Mouse (Mus musculus) cerebral cortex, adult 2 months (tissue): ENCODE data around the gene Ppp4r3b.

Source experiments
- WGBS: fragments of 180-500 bp; shearing (Covaris S2); methylation state at CpG from one replicate; pipeline ENCODE4 v1.1.7; 2018; 5-methylcytosine and 5-hydroxymethylcytosine counted together

Gene Ppp4r3b

DNA sequence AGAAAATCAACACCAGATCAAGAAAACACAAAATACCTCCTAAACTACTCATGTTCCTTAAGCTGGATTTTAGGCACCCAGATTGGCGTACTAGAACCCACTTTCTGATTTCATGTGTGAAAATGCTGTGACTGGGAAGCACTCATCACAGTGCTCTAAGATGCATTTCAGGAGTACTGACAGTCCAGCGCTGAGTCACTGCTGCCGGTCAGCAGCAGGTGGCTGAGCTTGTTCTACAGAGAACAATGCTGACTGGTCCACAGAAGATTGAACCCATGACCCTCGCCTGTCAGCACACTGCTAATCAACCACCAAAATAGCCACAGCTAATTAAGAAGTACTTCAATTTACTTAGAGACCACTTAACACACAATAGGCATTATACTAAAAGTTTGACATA lies 69.3 kb downstream of the Ppp4r3b start:
- WGBS, result 55% methylated on average over 4 of the region's 4 CpGs

- 22% methylated on average over 4 of the region's 4 CpGs for WGBS
Measured at GRCm38 (mm10) chr11:29245988-29246387, 73.3 kb downstream of the Ppp4r3b start.

- under 1% methylated on average over 53 of the region's 53 CpGs for WGBS
Measured at GRCm38 (mm10) chr11:29246883-29247650, 74.4 kb downstream of the Ppp4r3b start, which contains the start of gene Cfap36. Gene Cfap36, minus strand, starts transcription at chr11:29247409.

DNA sequence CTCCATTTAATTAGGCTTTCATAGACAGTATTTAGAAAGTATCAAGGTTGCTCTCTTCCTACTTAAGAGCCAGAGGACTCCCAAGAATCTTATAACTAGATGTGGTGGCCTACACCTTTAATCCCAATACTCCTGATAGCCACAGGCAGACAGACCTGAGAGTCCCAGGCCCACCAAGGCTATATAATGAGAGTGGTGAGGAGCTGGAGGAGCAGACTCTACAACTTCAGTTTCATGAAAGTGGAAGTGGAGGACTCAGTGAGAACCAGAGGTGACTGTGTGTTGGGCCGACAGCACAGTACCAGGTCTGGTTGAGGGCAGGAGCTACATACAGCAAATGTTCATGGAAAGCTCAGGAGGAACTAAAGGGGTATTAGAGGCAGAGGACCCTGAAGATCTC lies 75.0 kb downstream of the Ppp4r3b start:
- 94% methylated on average over 1 of the region's 1 CpGs for WGBS

DNA sequence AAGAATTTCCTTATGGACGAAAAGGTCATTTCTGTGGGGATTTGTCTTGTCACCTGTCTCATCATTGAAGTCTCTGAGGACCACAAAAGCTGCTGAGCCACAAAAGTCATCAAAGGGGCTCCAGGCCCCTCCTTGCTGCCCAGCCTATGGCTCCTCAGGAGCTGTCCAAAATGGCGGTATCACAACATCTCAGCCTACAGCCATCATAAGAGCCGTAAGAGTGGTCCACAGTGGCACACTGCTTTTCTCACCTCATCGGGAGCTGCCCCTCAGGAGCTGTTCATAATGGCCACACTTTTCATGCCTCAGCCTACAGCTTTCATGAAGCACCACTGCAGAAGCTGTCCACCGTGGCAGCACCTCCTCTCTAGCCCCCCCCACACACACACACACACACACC lies 75.7 kb downstream of the Ppp4r3b start:
- 94% methylated on average over 5 of the region's 5 CpGs for WGBS

DNA sequence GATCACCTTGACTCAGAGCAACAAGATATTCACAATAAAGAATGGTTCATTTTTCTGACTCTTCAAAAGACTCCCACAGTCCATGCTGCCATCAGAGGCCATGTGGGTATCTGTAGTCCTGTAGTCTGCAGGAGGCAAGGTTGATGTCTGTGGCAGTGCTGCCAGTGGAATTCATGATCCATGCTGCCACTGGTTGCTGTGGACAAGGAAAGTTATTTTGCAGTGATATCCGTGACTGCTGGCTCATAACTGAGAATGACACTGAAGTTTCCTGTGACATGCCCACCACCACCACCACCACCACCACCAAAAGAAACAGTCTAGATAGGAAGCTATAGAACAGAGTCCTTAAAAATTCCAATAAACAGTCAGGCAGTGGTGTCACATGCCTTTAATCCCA lies 82.0 kb downstream of the Ppp4r3b start:
- WGBS, result 88% methylated on average over 1 of the region's 1 CpGs

DNA sequence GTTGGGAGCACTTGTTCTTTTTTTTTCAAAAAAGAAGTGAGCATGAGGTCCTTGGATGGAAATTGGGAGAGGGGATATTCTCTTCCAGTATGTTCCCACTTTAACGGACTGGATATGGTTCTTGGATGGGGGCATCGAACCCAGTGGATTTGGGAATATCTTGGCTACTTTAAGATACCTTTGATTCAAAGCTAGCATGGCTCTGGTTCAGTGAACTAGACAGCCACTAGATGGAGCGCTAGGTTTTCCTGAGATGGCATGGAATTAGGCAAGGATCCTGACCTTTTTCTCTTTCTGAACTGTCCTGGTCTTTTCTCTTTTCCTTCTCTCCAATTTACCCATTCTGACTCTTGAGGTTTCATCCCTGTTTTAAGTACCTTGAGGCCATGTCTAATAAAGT lies 95.1 kb downstream of the Ppp4r3b start:
- 19% methylated on average over 3 of the region's 3 CpGs for WGBS
